Mouse (Mus musculus) midbrain, embryonic 16.5 days (tissue): ENCODE measurements around the gene Tcap. TPM values are rescaled to one million over a fixed set of nuclear protein-coding genes. Genes with fewer than 3 reads are reported as not detected.

Experiments
- ATAC-seq: fragments of 200-750 bp; cut with Nextera tagmentation; 2 replicates; pipeline ENCODE4 v1.8.0; 2017; ENCODE audit warnings: moderate TSS enrichment
- H3K27ac ChIP-seq: fragments of 300-500 bp; sonication (generic); 2 replicates; pipeline ENCODE4 v1.5.1; 2014; ENCODE audit warnings: mild to moderate bottlenecking, low read length, mixed read lengths
- H3K27me3 ChIP-seq: fragments of 300-500 bp; sonication (generic); 2 replicates; pipeline ENCODE4 v1.6.1; 2014; ENCODE audit warnings: low read depth, low read length, mixed read lengths; ENCODE audit not compliant: control insufficient read depth, insufficient read depth
- H3K36me3 ChIP-seq: fragments of 300-500 bp; sonication (generic); 2 replicates; pipeline ENCODE4 v1.6.1; 2014; ENCODE audit warnings: mild to moderate bottlenecking, low read length, moderate library complexity, mixed read lengths; ENCODE audit not compliant: control insufficient read depth, insufficient read depth
- H3K4me1 ChIP-seq: fragments of 300-500 bp; sonication (generic); 2 replicates; pipeline ENCODE4 v1.6.1; 2014; ENCODE audit warnings: mild to moderate bottlenecking, low read length, mixed read lengths; ENCODE audit not compliant: control insufficient read depth, insufficient read depth
- H3K4me2 ChIP-seq: fragments of 300-500 bp; sonication (generic); 2 replicates; pipeline ENCODE4 v1.6.1; 2014; ENCODE audit warnings: mild to moderate bottlenecking, low read length, mixed read lengths
- H3K4me3 ChIP-seq: fragments of 300-500 bp; sonication (generic); 2 replicates; pipeline ENCODE4 v1.5.1; 2014; ENCODE audit warnings: low read depth, mild to moderate bottlenecking, low read length, moderate library complexity, mixed read lengths
- H3K9ac ChIP-seq: fragments of 300-500 bp; sonication (generic); 2 replicates; pipeline ENCODE4 v1.6.1; 2014; ENCODE audit warnings: low read depth, low read length, mixed read lengths
- H3K9me3 ChIP-seq: fragments of 300-500 bp; sonication (generic); replicated peaks from 2 replicates; pipeline ENCODE4 v1.6.1; 2014; ENCODE audit warnings: mild to moderate bottlenecking, low read length, mixed read lengths; ENCODE audit not compliant: control insufficient read depth, poor library complexity, severe bottlenecking
- WGBS: fragments of 180-500 bp; shearing (Covaris S2); extraction: QIAGEN DNeasy Blood & Tissue Kit; methylation state at CpG from one replicate; pipeline ENCODE4 v1.1.7; 2014; 5-methylcytosine and 5-hydroxymethylcytosine counted together
- polyA plus RNA-seq: library from polyadenylated mRNA; unstranded; fragments of >200 nt; fragmentation: Nextera tagmentation; extraction: Ambion mirVana; gene quantifications from 2 replicates; pipeline ENCODE4 v1.2.1, GENCODE M21; 2015

The Tcap gene
- polyA plus RNA-seq, 1 experiment from 2014 or later: not detected

DNA sequence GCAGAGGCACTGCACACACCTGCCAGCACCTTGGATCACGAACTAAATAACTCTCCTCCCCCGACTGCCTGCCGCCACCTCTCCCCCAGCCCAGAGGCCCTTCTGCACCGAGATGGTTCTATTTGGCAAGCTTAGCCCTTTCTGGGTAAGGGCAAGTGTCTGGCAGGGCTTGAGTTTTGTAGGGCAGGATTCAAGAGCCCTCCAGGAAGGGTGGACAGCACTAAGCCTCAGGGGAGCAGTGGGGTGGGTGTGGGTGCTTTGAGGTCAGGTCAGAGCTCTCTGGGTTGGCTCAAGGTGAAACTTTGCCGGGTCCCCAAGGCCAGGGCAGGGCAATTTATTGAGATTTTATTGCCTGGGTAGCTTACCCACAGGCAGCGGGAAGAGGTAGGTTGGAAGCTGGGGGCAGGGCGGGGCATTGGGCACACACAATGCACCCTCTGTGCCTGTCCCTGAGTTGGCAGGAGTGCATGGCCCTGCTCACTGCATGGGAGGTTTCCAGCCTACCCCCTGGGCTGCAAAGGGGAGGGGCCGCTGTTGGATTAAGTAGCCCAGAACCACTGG is 29.9 kb upstream of the Tcap start:
- H3K36me3 ChIP-seq: no peaks in the 10 kb centered on the region
- no peak for ATAC-seq
- no peak overlapping the region for H3K27ac ChIP-seq
- H3K9me3 ChIP-seq: no peaks in the 10 kb centered on the region
- H3K9ac ChIP-seq: no peak overlapping the region
- H3K4me2 ChIP-seq: no peak overlapping the region
- no peak overlapping the region for H3K4me3 ChIP-seq
- H3K4me1 ChIP-seq: peaks cover 9% of the 10 kb centered on the region
- WGBS: 29% methylated on average over 8 of the region's 8 CpGs
- H3K27me3 ChIP-seq: peaks cover 40% of the 10 kb centered on the region

GRCm38 (mm10) chr11:98354445-98354844 is 29.2 kb upstream of the Tcap start:
- Histone ChIP-seq H3K9ac (no peak overlapping the region), H3K27me3 (peaks cover 33% of the 10 kb centered on the region), H3K4me1 (peaks cover 12% of the 10 kb centered on the region), H3K27ac (no peak overlapping the region), H3K4me3 (no peak overlapping the region), H3K36me3 (no peaks in the 10 kb centered on the region), H3K9me3 (no peaks in the 10 kb centered on the region), H3K4me2 (no peak overlapping the region)
- no peak for ATAC-seq
- WGBS: 65% methylated on average over 14 of the region's 14 CpGs

DNA sequence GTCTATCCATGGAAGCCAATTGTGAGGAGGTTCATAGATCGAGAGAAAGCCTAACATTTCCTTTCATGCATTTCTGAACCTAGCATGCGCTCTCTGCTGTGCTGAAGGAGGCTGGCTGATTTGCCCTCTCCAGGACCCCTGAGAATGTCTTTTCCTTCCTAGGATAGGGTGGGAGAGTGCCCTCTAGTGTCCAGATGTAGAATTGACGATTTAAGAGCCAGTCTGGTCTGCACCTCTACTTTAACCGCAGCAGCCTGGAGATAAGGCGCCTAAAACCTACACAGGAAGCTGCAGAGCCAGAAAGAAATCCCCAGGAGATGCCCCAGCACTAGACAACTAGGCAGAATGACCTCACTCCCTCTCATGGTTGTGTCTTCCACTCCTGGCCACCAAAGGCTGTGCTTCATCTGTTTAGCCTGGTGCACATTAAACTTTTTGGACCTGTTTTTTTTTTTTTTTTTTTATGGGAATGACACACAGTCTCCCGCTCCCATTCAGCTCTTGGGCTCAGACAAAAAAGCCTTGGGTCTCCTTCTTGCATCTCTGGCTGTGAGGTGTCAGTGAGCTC is 27.8 kb upstream of the Tcap start:
- no peak overlapping the region for H3K4me3 ChIP-seq
- no peaks in the 10 kb centered on the region for H3K36me3 ChIP-seq
- no peaks in the 10 kb centered on the region for H3K9me3 ChIP-seq
- H3K27ac ChIP-seq: no peak overlapping the region
- no peak overlapping the region for H3K9ac ChIP-seq
- no peak for ATAC-seq
- H3K4me1 ChIP-seq: peaks cover 17% of the 10 kb centered on the region
- H3K4me2 ChIP-seq: no peak overlapping the region
- peaks cover 20% of the 10 kb centered on the region for H3K27me3 ChIP-seq
- 6% methylated on average over 6 of the region's 6 CpGs for WGBS

- ATAC-seq: no peak
- H3K27me3 ChIP-seq: peaks cover 14% of the 10 kb centered on the region
- no peak overlapping the region for H3K27ac ChIP-seq
- no peak overlapping the region for H3K4me2 ChIP-seq
- peaks cover 17% of the 10 kb centered on the region for H3K4me1 ChIP-seq
- H3K36me3 ChIP-seq: no peaks in the 10 kb centered on the region
- H3K4me3 ChIP-seq: no peak overlapping the region
- WGBS: 73% methylated on average over 7 of the region's 7 CpGs
- H3K9me3 ChIP-seq: no peaks in the 10 kb centered on the region
- no peak overlapping the region for H3K9ac ChIP-seq
Measured at GRCm38 (mm10) chr11:98356625-98357394, 26.8 kb upstream of the Tcap start.

DNA sequence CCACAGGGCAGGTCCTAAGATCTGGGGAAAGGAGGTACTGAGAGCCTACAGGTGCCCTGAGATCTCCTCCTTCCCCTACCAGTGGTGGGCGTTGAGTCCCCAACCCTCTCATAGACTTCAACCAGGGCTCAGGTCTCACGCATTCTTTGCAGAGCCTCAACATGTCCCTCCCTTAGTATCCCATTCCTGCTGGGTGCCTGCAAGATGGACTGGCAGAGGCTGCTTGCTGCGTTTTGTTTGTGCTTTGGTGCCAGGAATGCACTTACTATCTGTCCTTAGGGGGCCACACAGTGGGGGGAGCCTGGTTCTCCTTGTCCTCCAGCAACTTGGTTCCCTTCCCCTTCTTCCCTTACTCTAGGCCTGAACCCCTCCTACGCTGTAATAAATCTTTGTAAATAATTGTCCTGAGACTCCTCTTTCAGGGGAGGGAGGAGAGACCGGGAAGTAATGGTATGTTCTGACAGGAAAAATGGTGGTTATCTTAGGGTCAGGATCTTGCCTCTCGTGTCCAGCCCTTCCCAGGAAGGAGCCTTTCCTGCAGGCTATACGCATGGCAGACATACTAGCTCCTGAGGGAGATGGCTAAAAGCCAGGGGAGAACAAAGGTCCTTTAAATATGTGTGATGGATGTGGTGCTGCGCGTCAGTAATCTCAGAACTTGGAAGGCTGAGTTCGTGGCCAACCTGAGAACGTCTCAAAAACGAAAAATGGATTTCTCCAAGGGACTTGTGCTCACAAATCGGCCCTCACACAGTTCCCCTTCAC is 26.0 kb upstream of the Tcap start:
- no peak overlapping the region for H3K27ac ChIP-seq
- H3K27me3 ChIP-seq: peaks cover 7% of the 10 kb centered on the region; the same call in 1 of the 2 replicates
- peak; percentile 2; the same call in 1 of the 2 replicates for ATAC-seq
- peak overlapping the region; percentile 84 for H3K4me2 ChIP-seq
- 12% methylated on average over 13 of the region's 13 CpGs for WGBS
- no peaks in the 10 kb centered on the region for H3K9me3 ChIP-seq
- H3K36me3 ChIP-seq: no peaks in the 10 kb centered on the region
- peak overlapping the region; percentile 70 for H3K4me3 ChIP-seq
- peak overlapping the region; percentile 36; the same call in 1 of the 2 replicates for H3K9ac ChIP-seq
- peaks cover 17% of the 10 kb centered on the region for H3K4me1 ChIP-seq

DNA sequence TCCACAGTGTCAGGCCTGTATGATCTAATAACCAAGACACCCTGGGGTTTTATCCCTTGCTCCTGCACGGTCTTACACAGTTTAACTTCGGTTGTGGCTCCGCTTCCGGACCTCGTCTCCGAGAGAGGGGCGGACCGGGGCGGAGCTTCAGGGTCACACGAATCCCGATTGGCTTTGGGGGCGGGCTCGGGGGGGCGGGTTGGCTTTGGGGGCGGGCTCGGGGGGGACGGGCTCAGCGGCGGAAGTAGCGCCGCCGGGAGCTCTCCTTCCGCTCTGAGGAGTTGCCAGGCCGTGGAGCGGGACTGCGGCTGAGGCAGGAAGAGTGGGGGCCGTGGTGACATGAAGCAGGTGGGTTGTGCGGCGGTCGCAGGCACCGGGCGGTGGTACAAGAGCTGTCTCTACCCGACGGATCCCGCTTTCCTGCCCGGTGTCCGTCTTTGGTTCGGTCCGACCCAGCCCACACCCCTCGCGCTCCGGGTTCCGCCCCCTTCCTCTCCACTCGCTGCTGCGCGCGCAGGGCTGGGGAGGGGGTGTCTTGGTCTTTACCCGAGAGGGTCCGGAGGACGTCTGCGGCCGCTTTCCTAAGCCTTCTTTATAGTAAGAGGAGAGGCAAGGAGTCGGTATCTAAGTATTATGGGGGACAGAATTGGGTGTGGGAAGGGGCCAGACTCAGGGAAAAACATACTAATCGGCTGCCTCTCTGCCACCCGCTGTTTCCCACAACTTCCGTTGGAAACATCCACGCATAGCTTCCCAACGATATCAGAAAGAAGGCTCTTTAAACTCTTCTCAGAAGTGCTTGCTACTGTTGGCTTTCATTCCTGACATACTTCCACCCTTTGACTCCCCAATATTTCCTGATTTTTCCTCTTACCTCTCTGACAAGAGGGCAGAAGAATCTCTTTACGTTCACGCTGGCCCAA is 25.2 kb upstream of the Tcap start, which contains the start of gene Stard3:
Gene Stard3 (plus strand): TSS at position 208 of the 923 bp plus-strand sequence.
- Histone ChIP-seq H3K4me1 (peaks cover 17% of the 10 kb centered on the region), H3K27ac (peak within 1 kb of the TSS; percentile 89), H3K27me3 (peaks cover 4% of the 10 kb centered on the region; the same call in 1 of the 2 replicates), H3K4me3 (peak within 1 kb of the TSS; percentile 70), H3K36me3 (no peaks in the 10 kb centered on the region), H3K9ac (peak within 1 kb of the TSS; percentile 78), H3K4me2 (peak within 1 kb of the TSS; percentile 84), H3K9me3 (no peaks in the 10 kb centered on the region)
- under 1% methylated on average over 55 of the region's 60 CpGs for WGBS
- peak; percentile 86 for ATAC-seq

DNA sequence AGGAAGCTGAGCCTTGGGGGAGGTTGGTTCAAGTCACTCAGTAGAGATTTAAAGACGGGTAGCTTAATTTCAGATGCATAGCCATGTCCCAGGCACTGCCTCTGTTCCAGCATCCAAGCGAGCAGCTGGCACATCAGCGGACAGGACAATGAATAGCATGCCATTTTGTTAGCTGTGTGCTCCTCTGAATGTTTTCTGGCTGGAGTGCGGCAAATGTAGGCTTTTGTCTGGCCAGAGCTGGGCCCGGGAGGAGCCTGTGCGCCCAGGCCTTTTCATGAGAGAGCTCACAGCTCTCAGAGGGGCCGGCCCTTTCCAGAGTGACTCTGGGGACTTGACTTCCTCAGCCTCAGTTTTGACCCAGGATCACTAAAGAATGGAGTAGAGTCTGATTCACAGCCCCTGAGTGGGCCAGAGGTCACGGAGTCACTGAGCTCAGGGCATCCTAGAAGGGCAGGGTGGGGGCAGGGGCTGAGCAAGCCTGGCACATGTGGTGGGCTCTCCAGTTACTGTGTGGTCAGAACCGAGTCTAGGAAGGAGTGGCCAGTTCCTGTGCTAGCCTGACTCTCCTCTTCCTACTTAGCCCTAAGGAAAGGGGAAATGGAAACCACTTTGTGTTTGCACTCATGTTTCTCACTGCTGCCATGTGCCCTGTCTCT is 22.6 kb upstream of the Tcap start:
- H3K9me3 ChIP-seq: no peaks in the 10 kb centered on the region
- H3K4me3 ChIP-seq: no peak overlapping the region
- H3K36me3 ChIP-seq: no peaks in the 10 kb centered on the region
- H3K4me1 ChIP-seq: peaks cover 17% of the 10 kb centered on the region
- ATAC-seq: no peak
- no peak overlapping the region for H3K4me2 ChIP-seq
- H3K27me3 ChIP-seq: no peaks in the 10 kb centered on the region
- no peak overlapping the region for H3K27ac ChIP-seq
- WGBS: 37% methylated on average over 9 of the region's 9 CpGs
- H3K9ac ChIP-seq: peak overlapping the region; percentile 18; the same call in 1 of the 2 replicates

GRCm38 (mm10) chr11:98363817-98364216 is 19.8 kb upstream of the Tcap start:
- H3K27ac ChIP-seq: no peak overlapping the region
- H3K9me3 ChIP-seq: no peaks in the 10 kb centered on the region
- no peak overlapping the region for H3K4me2 ChIP-seq
- ATAC-seq: no peak
- H3K4me1 ChIP-seq: peaks cover 11% of the 10 kb centered on the region
- WGBS: 87% methylated on average over 5 of the region's 5 CpGs
- H3K36me3 ChIP-seq: no peaks in the 10 kb centered on the region
- no peak overlapping the region for H3K9ac ChIP-seq
- no peaks in the 10 kb centered on the region for H3K27me3 ChIP-seq
- H3K4me3 ChIP-seq: no peak overlapping the region
